Mouse (Mus musculus) thymus, adult 18-20 months (tissue): ENCODE measurements at regions not wholly inside any gene's neighbourhood (a gene's known extent, or its start where the extent isn't known, plus 50 kb on each side); places are given as distances from the start of the nearest gene placed in this dataset.

Experiments used
- DNase-seq, 2 experiments: peaks; one replicate each; pipeline ENCODE4 v3.0.0; 2022; ENCODE audit warnings: mixed read lengths in 2 of 2

DNA sequence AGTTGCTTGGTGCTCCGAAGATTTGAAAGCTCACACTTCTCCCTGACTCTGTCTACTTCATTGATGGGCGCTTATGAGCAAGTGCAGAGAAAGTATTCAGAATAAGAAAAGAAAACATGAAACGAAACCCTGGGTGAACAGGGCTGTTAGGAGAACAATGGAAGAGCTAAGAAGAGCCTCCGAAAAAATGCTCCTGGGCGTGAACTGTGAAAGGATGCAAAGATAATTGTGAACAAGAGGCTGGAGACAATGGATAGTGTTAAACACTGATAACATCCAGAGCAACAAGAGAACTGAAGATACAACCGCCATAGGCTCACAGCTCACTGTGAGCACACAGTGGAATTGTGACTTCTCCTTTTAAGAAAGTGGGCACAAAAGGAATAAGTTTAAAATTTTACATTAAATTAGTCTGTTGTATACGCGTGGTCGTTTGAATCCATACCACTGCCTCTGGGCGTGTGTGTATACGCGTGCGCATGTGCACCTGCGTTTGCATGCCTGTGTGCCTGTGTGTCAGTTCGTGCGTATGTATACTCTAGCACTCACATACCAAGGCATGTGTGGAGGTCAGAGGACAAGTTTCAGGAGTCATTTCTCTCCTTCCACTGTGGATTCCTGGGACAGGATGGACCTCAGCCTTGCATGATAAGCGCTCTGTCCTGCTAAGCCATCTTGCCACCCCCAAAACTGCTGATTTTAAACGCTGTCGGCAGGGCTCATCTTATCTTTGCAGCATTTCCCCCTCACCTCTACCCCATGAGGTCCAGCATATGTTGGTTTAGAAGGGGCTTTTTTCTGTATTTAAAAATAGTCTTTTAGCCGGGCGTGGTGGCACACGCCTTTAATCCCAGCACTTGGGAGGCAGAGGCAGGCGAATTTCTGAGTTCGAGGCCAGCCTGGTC, 113.0 kb upstream of the 1700016C15Rik start:
- no peak for DNase-seq

DNA sequence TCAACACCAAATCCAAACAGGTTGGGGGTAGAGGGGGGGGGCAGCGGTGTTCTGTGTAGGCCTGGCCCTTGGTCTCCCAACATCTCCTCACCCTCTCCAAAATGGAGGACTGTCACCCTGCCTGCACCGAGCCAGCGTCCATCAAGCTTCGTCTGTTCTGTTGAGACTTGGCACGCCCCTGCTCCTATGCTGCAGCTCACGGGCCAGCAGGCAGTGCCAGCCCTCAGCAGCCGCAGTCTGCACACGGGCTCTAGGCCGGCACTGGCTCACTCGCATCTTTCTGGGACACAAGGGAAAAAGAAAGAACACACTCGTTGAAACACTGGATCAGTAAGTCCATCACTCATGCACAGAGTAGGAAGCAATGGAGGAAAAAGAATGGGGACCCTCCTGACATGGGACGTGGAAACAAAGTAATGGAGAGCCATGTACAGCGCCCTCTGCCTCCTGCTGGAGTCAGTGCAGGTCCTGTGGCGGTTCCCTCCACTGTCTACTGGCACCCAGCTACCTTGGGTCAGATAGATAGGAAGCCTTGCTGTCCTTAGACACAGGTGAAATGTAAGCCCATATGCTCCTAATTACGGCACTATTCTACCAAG, 109.0 kb upstream of the 1700016C15Rik start:
- DNase-seq: no peak

DNA sequence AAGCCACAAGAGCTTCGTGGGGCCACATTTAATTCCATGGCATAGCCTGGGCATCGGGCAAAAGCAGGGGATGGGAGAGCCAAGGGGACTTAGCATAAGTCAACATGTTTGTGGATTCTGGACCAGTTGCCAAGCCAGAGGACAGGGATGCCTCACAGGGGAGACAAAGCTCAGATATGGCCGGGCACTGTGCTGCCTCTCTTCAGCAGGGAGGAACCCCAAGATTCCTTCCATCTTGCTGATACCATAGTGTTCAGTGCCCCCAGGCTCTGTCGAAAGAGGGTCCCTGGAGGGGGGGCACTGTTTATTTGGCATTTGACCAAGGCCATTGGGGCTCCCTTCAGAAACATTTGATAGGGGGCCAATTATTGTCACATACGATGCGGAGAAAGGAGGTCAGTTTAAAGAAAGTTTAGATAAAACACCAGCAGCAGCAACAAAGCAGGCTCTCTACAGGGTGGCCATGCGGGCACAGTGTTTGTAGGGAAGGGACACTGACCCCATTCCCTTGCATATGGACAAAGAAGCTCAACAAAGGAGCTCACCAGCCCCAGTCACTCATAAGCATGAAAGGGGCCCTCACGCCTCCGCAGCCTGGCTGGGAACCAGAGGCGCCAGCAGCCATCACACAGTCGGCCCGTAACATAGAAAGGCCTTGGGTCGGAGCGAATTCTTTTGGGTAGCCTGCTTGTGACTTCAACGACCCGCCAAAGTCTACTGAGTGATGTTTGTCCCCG, 107.6 kb upstream of the 1700016C15Rik start:
- DNase-seq: no peak

DNA sequence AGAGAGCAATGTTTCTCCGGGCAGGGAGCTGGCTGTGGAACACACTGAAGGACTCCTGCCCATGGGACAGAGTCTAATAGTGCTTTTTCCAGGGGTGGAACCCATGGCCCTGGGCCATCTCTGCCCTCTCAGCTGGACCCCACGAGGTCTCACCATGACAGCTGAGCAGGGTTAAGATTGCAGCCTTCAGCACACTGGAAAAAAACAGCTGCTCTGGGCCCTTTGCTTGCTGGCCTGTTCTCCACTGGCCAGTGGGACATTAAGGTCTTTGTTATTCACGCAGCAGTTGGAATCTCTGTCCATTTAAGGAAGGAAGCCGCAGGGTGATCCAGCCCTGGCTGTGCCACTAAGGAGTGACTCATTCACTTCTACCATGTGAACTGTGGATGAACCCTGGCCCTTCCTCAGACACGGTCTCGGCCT, 106.3 kb upstream of the 1700016C15Rik start:
- no peak for DNase-seq

DNA sequence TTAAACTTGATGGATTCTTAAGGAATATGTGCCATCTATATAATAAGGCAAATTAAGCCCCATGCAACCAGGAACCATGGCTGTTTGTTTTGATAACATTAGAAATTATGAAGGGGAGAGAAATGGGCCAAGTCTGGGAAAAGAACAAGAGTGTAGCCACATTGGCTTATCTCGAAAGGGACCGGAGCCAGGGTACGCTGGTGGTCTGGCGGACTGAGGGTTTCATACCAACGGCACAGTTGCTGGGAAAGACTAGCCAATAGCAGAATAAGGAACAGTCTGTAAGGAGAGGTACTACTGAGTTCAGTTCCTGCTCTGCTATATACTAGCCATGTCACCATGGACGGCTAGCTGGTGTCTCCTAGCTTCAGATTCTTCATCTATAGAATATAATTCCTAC, 105.9 kb upstream of the 1700016C15Rik start:
- DNase-seq: no peak

DNA sequence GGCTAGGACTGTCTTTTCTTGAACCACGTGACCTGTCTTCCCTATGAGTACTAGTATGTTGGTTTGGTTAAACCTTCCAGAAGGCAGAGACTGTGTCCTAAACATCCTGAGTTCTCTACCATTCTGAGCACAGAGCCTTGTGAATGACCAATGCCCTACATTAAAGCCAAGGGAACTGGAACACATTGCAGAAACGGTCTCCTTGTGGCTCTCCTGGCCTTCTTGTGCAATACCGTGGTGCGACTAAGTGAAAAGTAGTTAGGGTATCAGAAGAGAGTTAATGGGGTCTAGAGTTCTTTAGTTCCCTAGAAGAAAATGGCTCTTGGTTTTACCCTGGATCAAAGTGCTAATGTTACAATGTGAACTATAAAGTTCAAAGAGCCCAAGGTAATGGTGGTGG, 101.8 kb upstream of the 1700016C15Rik start:
- no peak for DNase-seq

DNA sequence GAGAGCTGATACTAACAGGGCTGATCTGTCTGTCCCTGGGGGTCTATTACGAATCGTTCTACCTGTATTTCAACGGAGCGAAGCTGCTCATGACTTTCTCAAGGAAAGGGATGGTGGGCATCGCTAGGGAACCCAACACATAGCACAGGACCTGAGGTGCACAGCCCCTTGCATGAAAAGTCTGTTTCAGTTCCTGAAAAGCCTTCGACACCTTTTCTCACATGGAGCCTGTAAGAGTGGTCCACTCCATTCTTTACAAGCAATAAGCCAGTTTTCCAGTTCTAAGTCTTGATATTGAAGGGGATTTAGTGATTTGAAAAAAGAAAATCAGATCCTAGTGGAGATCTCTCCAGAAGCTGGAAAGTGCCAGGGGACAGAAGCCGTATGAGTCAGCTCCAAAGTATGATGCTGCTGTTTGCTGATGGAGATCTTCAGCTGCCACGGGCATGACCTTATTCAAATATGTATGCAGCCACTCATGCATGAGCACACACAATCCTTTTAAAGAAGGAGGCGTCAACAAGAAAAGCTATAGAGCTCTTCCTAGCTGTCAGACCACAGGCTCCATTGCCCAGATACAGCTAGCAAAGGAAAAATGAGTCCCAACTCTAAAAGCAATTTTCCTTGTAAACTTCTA, 95.5 kb upstream of the 1700016C15Rik start:
- no peak for DNase-seq

DNA sequence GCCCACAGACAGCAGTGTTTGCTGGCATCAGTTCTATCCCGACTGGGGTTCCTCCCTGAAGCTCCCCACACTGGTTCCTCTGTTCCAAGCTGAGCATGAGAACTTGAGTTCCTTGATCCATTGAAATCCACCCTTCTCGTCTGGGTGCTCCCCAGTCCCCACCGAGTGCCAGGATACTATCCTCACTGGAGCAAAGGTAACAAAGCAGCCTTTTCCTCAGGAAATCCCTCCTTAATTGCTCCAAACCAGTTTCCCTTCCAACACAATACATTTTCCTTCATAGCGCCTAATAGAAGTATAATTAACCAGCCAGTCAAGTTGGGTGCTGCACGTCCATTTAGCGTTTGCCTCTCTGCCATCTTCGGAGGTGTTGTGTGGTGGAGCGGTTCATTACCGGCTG, 92.6 kb upstream of the 1700016C15Rik start:
- no peak for DNase-seq

DNA sequence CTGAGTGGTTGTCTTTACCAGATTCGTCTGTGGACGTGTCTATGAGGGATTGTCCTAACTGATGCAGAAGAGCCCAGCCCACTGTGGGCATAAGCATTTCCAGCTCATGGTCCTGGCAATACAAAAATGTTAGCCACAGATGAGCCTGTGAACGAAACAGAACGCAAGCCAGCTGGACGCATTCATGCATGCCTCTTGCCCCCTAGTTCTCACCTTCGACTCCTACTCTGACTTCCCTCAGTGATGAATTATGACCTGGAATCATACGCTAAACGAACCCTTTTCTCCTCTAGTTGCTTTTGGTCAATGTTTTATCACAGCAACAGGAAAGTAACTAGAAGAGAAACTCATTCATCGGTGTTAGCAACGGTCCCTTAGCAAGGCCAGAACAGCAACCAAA, 91.2 kb upstream of the 1700016C15Rik start:
- no peak for DNase-seq

DNA sequence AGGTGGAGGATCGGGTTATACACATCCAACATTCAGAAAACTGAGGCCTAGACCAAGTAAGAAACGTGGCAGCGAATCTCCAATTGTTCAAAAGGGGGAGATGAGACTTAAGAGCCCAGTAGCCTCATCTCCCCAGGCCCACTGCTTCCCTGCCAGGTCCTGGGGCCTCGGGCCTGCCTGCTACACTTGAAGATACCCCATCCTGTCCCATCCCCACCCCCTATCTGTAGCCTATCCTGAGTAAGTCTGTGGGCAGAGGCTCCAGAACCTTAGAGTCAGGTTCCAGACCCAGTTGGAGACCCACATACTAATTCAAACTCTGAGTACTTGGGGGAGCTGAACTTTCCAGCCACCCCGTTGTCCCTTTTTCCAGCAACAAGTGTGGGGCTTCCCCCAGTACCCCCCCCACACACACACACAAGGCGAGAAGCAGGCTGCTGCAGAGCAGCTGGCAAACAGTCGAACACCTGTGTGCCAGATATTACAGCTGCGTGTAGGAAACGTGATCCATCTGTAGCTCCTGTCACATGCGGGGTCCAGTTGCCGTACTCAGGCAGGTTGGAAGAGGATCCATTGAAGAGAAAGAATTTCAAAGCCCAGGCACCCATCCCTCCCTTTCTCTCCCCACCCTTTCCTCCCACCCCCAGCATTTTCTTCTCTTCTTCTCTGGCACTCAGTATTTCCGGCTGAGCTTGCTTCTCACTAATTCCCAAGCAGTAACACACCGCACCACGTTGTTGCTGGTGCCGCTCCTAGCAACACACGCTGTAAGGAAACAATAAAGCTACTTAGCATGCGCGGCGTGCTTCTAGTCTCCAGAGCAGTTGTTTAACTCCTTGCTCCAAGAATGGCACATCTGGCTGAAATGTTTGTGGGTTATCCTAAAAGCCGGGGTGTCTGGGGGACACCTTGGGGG, 89.4 kb upstream of the 1700016C15Rik start:
- DNase-seq: no peak

DNA sequence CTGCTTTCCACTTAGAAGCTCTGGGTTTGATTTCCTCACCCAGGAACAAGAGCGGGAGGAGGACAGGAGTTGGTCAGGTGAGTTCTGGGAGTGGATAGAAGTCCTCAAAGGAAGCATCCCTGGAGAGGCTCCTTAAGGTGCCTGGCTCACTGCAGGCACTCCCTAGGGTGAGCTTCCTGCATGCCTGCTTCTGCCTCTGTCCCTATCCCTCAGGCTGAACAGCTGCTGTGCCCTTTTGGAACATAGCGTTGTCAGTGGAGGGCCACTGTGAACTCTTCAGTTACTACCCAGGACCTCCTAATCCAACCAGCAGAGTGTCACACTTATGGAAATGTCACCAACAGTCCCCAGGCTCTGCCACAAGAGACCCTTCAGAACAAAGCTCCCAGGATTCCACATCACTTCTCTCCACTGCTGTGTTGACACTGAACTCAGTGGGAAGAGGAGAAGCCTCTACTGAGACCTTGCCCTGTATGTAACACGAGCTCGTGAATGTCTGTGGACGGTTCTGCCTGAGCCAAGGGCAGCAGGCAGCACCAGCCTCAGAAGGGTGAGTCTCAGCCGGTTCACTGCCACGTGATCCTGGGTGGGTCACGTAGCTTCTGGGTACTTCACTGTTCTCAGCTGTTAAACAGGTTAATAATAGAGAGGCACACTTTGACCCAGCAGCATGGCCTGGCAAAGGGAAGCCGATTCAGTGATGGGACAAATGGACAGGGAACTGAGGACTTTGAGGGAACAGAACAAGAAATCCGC, 86.7 kb upstream of the 1700016C15Rik start:
- DNase-seq: no peak

DNA sequence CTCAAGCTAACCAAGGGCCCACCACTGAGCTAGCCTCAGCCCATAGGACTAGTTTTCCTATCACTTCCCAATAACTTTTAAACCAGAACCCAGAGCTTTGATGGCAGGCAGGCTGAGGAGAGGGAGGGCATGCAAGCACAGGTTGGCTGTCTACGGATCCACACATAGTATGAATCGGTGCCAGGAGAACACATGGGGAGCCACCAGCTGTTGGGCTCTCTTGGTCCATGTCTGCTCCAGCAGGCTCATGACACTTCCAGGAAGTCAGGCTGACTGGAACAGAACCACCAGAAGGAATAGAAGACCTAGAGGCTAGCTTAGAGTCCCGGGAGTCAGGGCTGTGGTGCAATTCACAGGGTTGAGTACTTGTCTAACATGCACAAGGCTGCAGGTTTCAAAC, 86.0 kb upstream of the 1700016C15Rik start:
- no peak for DNase-seq

DNA sequence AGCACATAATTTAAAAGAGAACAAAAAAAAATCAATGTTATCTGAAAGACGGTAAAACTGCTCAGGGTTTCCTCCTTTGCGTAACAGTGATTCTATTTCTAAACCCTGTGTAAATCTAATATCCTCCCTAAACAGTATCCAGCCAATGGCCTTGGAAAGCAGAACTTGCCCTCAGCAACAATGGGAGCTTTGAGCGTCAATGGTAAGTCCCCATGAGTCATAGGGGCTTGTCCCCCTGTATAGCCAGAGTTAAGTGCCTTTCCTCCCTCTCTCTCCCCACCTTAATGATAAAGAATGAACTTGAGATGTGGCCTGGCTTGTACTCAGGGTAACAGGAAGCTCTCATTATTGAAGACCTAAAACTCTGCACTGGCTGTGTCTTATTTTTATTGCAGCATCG, 85.4 kb upstream of the 1700016C15Rik start:
- no peak for DNase-seq

DNA sequence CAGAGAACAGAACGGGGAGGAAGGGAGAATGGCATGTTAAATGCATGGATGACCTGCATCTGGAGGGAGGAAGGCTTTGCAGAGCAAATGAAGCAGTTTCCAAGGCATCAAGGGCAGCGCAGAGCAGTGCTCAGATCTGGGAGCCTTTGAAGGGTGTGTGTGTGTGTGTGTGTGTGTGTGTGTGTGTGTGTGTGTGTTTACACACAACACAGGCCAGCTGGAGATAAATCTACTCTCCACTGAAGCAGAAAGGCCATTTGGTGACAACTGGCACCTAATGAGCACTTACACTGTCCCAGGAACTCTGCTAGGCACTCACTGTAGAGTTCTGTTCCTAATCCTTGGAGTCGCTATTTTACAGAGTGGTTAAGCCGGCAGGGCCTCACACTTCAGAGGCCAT, 84.3 kb upstream of the 1700016C15Rik start:
- no peak for DNase-seq

DNA sequence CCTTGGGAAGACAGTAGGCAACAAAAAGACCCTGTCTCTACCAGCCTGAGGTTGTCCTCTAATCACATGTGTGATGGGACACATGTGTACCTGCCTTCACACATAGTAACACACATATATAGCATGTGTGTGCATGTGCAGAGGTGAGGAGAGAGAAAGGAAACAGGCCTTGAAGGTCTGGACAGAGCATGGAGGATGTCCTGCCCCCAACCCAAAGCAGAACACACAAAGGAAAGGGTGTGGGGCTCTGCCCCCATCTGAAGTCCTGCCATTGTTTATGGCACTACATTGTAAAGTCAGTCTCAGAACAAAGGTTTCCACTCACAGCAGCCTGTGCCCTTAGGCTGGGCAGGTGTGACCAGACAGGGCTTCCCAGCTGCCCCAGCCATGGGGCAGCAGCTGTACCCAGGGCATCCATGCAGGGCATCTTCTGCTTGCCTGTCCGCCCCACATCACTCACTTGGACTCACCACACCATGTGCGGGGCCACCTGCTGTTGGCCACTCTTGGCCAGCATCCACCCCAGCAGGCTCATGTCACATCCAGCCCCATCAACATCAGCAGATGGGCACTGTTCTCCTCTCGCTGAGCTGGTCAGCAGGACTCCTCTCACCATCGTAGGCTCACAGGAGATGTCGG, 83.6 kb upstream of the 1700016C15Rik start:
- no peak for DNase-seq

DNA sequence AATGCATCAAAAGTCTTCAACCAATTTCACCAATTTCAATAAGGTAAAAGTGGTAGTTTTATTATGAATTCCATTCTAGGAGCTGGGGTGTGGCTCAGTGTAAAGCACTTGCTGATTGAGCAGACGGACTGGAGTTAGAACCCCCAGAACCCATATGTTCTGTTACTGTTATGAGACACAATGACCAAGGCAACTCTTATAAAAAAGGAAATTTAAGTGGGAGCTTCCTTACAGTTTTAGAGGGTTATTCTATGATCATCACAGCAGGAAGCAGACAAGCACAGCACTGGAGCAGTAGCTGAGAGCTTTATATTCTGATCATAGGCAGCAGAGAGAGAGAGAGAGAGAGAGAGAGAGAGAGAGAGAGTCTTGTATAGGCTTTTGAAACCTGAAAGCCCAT, 81.7 kb upstream of the 1700016C15Rik start:
- no peak for DNase-seq

DNA sequence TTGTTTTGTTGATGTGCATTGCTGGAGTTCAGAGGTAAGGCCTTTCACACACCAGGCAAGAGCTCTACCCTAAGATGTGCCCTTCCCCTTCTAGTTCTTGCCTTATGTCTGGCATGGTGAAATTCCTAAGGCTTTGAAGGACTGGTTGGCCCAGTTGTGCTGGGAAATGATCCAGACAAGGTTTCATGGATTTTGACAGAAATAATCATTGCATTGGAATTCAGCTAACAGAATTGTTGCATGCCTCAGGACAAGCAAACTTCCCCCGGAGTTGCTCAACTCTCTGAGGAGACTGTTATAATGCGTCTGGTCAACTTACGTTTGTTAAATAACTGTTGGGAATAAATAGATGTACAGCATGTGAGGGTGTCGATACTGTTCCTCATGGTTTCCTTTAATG, 80.6 kb upstream of the 1700016C15Rik start:
- DNase-seq: no peak

DNA sequence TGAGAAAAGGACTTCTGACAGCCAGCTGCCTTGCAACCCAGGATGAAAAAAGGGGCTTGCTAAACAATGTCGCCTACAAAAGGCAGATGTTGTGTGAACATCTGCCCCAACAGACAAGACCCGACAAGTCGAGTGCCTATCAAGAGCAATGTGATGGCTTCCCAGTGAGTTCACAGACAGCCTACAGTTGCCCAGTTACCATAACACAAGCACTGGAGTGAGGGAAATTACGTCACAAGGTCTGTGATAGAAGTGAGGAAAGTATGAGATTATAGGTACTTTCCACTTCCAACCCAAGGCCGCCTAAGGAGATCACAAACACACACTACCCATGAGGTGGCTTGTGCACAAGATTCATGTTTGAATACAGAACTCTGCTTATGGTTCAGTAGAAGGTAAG, 78.4 kb upstream of the 1700016C15Rik start:
- no peak for DNase-seq

DNA sequence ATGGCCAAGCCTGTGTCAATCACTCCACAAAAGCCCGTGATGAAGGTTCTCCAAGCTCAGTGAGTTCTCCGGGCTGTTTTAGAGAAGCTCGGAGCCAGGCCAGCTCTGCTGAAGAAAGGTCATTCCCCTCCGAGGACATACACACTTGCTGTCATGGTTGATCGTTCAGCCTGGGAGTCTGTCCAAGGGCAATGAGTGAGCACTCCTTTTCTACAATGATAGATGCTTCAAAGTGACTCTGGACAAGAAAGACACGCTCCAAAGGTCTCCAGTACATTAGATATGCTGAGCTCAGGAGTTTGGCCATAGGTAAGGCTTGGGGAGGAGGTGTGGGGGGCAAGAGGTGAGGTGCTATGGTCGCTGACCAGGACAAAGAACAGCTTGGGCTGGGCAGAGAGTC, 66.5 kb upstream of the 1700016C15Rik start:
- DNase-seq: no peak

DNA sequence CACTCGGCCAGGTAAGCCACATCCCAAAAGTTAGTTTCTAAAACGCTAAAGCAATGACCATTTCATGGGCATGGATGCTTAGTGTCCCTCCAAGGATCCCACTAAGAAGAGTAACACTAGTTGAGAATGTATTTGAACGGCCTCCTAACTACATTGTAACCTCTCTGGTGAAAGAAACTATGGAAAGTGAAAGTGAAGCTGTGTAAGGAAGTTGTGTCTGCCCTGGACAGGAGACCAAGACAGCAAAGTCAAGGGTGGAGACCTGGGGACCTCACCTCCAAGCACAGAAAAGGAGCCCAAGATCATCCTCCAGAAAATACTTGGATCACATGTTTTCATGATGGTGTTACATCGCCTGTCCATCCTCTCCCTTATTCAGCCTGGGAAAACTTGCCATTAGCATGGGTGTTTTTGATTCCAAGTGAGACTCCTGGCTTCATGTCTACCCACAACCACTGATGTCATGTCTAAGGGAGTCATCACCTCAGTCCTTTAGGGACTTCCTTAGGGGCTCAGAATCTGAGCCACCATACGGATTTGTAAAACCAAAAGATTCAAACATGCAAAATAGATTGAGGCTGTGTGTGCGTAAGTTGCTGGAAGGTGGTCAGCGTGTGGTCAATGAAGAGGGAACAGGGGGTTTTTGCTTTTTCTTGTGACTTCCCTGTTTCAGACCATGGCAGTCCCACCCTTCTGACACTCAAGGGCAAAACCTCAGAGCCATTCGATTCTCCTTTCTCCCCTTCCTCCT, 62.4 kb upstream of the 1700016C15Rik start:
- DNase-seq: no peak
